Mouse (Mus musculus) Patski (cell line): ENCODE results near the gene Fam180a. TPM values are rescaled to one million over a fixed set of nuclear protein-coding genes. Genes with fewer than 3 reads are reported as not detected.
"Not testable (repeated sequence)": the region's sequence is repeated elsewhere in the genome, so short reads cannot be mapped to it uniquely, and the experiment has no call there.

Experiments
- ATAC-seq: fragments of 100-300 bp; one replicate; pipeline ENCODE4 v1.8.0; 2021
- CTCF ChIA-PET: fragments of 350-600 bp; sonication (Branson Sonifier 250); formaldehyde crosslinking; loops from one replicate; lab custom pipeline; 2022; ENCODE audit warnings: inconsistent platforms; lab: Charles Lee
- POLR2A ChIA-PET: fragments of 350-600 bp; sonication (Branson Sonifier 250); formaldehyde crosslinking; loops from one replicate; lab custom pipeline; 2022; ENCODE audit warnings: antibody characterized with exemption, inconsistent platforms; lab: Charles Lee
- DNase-seq: peaks from one replicate; pipeline ENCODE4 v3.0.0-alpha.2; 2011; ENCODE audit warnings: low read depth, low spot score
- H3K27me3 ChIP-seq: fragments of 371-371 bp; one replicate; pipeline ENCODE4 v1.5.1; 2021
- CTCF ChIP-seq: fragments of 100-300 bp; IDR thresholded peaks from one replicate; pipeline ENCODE4 v1.5.1; 2021
- in situ Hi-C: fragments of 300-500 bp; cut with MboI; formaldehyde crosslinking; loops from 3 replicates; pipeline ENCODE4 v1.11.1; 2018; ENCODE audit warnings: low pct_unique_long_range_greater_than_20kb, mixed read lengths
- polyA plus RNA-seq: library from polyadenylated mRNA; unstranded; gene quantifications from one replicate; pipeline ENCODE4 v1.2.3, GENCODE M21; 2021

Fam180a gene
- not detected for polyA plus RNA-seq

DNA sequence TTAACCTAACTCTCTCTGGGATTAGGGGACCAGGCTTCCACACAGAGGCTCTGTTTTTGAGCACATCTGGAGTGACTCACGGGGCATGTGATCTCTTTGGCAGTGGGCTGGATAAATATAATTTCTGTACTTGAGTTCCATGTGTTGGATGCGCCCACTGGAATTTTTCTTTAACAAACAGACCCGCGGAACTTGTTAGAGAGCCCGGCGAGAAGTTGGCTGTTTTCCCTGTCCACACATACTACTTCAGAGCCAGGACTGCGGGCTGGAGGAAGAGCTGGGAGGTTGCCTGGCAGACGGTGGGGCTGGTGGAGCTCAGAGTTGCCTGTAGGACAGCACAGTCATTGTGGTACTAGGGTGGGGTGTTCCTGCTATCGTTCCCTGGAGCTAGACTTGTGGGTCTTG is at the start of gene Fam180a:
Fam180a (minus strand) TSS at position 31 of the 405 bp plus-strand sequence.
- no peak for TF ChIP-seq CTCF
- POLR2A ChIA-PET, result no interaction called here
- CTCF ChIA-PET, result no interaction called here
- peaks cover 3% of the 10 kb centered on the region for H3K27me3 ChIP-seq
- DNase-seq (no peak), ATAC-seq (no peak)
- in situ Hi-C loops, result no loop called here

DNA sequence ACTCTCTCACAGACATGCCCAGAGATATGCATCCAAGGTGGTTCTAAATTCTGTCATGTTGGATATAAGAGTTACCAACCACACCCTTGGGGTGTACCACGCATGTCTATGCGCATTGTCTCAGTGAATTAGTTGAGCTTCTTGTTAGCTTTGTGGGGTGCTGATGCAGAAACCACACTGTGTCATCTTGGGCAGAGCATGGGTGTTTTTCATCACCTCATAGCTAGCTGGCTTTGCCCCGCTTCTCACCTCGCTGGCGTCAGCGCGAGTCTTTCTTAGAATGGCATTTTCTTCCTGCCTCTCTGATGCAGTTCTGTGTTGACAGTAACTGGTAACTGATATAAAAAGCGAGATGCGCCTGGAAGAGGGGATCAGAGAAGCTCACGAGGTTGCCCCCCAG is 48.1 kb upstream of the Fam180a start:
- ATAC-seq (no peak), DNase-seq (no peak)
- peaks cover 1% of the 10 kb centered on the region for H3K27me3 ChIP-seq
- CTCF ChIA-PET, result interaction anchor here (1.3 to 1.9 kb wide), 2 partner anchors 15 to 24 kb away, joined by 3 to 7 read pairs; no protein-coding TSS in a partner anchor
- in situ Hi-C loops, result loop anchor here (10.0 kb wide), 2 partner anchors 89 to 119 kb away; no protein-coding TSS in a partner anchor
- POLR2A ChIA-PET, result no interaction called here
- no peak for TF ChIP-seq CTCF

DNA sequence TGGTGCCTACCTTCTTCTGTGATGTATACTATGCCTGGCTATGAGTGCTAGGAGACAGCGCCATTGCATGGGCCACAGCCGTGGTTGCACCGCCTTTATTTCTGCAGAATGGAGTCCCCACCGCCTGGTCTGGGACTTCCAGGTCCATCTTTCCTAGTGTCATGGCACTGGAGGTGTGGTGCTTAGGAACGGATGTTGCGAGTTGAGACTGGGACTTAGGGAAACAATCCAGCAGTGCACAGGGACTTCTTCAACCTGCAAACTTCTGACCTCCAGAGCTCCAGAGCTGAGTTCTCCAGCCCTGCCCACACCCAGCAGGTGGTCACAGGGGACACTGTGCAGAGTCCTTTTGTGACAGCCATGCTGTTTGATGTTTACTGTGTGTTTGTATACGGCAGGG is 44.4 kb upstream of the Fam180a start:
- CTCF ChIA-PET, result no interaction called here
- peaks cover 7% of the 10 kb centered on the region for H3K27me3 ChIP-seq
- POLR2A ChIA-PET, result interaction anchor here (0.9 kb wide), 1 partner anchor 17 kb away, joined by 3 read pairs; no protein-coding TSS in a partner anchor
- in situ Hi-C loops, result loop anchor here (10.0 kb wide), 2 partner anchors 86 to 116 kb away; no protein-coding TSS in a partner anchor
- DNase-seq (no peak), ATAC-seq (no peak)
- TF ChIP-seq CTCF, result no peak

DNA sequence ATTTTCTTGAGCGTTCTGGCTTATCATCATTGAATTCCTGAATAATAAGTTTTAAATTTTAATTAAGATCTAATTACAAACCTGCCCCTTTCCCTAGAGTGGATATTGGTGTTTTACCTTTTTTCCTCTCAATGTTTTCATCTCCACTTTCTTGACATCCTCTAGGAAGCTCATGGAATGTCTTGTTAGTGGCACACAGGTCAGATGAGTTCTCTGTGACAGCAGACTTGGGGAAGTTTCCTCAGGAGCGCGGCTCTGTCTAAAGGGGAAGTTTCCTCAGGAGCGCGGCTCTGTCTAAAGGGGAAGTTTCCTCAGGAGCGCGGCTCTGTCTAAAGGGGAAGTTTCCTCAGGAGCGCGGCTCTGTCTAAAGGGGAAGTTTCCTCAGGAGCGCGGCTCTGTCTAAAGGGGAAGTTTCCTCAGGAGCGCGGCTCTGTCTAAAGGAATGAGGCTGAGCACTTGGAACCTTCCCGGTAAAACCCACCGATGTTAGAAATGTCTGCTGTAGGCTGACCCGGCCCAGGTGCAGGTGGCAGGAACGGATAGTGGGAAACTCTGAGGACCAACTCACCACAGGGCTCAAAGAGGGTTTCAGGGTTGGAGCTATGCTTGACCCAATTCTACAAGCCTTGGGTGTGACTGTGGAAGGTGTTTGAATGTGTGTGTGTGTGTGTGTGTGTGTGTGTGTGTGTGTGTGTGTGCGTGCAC is 43.8 kb upstream of the Fam180a start:
- POLR2A ChIA-PET, result interaction anchor here (0.6 to 0.9 kb wide), 2 partner anchors 17 to 108 kb away, joined by 3 read pairs; no protein-coding TSS in a partner anchor
- ATAC-seq, CTCF ChIA-PET, H3K27me3 ChIP-seq, DNase-seq: not testable (repeated sequence)
- in situ Hi-C loops, result loop anchor here (10.0 kb wide), 2 partner anchors 85 to 115 kb away; no protein-coding TSS in a partner anchor

DNA sequence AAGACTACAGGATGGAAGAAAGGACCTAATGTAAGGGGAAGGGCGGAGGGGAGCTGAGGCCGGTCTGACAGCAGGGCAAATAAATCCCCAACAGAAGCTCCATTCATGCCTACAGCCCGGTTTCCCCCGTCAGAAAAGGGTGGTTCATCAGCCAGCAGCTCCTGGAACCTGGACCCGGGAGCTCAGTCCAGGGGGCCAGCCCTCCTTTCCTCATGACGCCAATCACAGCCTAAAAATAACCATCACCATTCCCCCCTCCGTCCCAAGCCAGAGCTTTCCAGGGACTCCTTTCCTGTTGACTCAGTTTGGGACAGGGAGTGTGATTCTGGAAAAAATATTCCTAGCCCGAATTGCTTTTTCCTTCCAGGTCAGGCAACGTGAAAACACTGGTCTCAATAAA is 36.7 kb upstream of the Fam180a start:
- ATAC-seq, result no peak
- TF ChIP-seq CTCF, result no peak
- peaks cover 7% of the 10 kb centered on the region for H3K27me3 ChIP-seq
- ChIA-PET POLR2A (no interaction called here), CTCF (no interaction called here)
- no peak for DNase-seq
- in situ Hi-C loops, result no loop called here

DNA sequence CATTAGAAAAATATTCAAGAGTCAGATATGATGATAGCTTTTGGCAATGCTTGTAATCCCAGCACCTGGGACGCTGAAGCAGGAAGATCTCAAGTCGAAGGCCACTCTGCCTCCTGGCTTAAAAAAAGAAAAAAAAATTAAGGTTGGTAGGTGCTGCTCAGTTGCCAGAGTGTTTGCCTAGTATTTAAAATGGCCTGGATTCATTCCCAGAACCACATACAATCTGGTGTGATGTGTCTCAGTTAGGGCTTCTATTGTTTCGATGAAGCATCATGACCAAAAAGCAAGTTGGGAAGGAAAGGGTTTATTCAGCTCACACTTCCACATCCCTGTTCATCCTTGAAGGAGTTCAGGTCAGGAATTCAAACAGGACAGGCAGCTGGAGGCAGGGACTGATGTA is 29.4 kb upstream of the Fam180a start:
- in situ Hi-C loops, result no loop called here

DNA sequence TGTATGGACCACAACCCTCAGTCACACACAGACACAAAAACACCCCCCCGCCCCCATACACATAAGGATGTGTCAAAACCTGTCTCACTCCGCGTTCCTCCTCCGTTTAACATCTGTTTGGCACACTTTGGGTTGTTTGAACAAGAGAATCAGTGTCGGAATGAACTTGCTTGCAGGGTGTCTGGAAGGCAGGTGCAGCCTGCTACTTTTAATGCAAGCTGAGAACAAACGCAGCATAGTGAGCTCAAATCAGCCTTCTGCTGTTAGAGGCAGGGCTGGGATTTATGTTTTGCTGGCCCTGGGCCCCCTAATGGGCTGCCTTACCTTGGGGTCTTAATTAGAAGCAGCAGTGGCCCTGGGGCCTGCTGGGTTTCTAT is 28.7 kb upstream of the Fam180a start:
- DNase-seq, result no peak
- in situ Hi-C loops, result no loop called here
- POLR2A ChIA-PET, result no interaction called here
- TF ChIP-seq CTCF, result no peak
- no peak for ATAC-seq
- peaks cover 6% of the 10 kb centered on the region for H3K27me3 ChIP-seq
- CTCF ChIA-PET, result interaction anchor here (1.6 kb wide), 1 partner anchor 24 kb away, joined by 6 read pairs; no protein-coding TSS in a partner anchor

More for the DNA sequence above, 29.4 kb upstream of the Fam180a start:
- no peak for DNase-seq
- TF ChIP-seq CTCF, result no peak
- POLR2A ChIA-PET, result no interaction called here
- peaks cover 6% of the 10 kb centered on the region for H3K27me3 ChIP-seq
- CTCF ChIA-PET, result interaction anchor here (1.6 kb wide), 1 partner anchor 24 kb away, joined by 6 read pairs; no protein-coding TSS in a partner anchor
- ATAC-seq, result no peak

DNA sequence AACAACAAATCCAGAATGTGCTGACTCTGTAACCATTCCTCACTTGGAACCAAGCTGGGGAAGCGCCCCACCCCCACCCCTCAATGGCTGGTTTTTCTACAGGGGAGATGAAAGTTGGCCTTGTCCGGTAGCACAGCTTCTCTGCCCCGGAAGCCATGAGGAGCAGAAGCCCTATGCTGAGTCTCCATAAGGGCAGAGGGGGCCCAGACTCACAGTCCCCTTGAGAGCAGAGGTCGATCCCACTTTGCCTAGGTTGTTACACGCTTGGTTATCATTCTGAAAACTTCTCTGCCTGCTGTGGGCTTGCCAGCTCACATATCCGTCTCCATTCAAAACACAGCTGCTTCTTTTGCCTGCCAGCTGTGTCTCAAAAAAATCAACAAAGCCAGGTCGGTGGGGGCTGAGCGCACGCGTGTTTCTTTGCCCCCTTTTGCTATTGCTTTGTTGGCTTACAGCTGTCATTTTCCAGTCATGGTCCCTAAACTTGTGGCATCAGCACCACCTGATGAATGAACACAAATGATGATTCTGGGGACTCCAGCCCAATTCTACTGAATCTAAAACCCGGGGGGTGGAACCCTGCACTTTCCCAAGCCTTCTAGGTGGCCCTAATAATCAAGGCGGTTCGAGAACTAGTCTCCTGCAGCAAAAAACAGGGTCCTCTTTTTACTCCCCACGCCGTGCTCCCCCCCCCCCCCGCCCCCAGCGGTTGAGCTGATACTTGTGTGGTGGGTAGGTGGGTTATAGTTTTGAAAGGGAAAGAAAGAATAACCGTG is 28.1 kb upstream of the Fam180a start:
- no peak for DNase-seq
- ATAC-seq, result no peak
- TF ChIP-seq CTCF, result no peak
- ChIA-PET POLR2A (interaction anchor here (0.6 kb wide), 1 partner anchor 401 kb away, joined by 6 read pairs; no protein-coding TSS in a partner anchor), CTCF (no interaction called here)
- in situ Hi-C loops, result no loop called here
- peaks cover 6% of the 10 kb centered on the region for H3K27me3 ChIP-seq

DNA sequence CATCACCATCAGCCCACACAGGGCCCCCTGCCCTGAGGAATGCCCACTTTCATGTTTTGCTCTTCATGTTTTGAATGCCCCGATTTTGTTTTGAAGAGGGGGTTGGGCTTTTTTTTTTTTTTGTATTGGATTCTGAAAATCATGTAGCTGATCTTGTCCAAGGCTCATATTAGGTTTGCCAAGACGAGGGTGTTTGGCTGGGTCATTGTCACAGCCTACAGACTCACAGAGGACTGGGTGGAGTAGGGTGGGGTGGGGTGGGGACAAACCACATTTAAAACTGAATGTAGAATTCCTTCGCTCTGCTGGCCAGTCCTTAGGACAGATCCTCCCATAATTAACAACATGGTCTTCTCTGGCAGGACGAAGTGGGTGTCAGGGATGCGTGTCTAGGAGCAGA is 27.5 kb upstream of the Fam180a start:
- ChIA-PET CTCF (interaction anchor here (2.0 kb wide), 1 partner anchor 19 kb away, joined by 7 read pairs; no protein-coding TSS in a partner anchor), POLR2A (interaction anchor here (0.6 kb wide), 2 partner anchors 17 to 400 kb away, joined by 3 to 6 read pairs; no protein-coding TSS in a partner anchor)
- in situ Hi-C loops, result no loop called here
- peaks cover 6% of the 10 kb centered on the region for H3K27me3 ChIP-seq
- no peak for ATAC-seq
- TF ChIP-seq CTCF, result no peak
- no peak for DNase-seq

DNA sequence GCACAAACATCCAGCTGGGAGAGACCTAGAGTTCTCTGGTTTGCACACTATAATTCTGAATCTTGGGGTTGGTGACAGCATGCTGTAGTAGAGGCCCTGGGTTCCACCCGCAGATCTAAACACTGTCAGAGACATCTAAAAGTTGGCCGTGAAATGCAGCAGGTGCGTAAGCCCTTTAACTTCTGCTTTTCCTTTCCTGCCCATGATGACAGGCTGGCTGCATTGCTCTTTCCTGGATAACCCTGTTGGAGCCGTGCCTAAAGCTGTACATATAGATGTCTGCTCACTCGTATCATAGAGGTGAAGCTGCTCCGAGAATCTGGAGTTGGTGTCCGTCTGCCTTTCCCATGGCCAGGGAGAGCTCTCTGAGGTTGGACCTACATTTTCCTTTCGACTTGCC is 26.9 kb upstream of the Fam180a start:
- ATAC-seq, result no peak
- POLR2A ChIA-PET, result interaction anchor here (0.6 kb wide), 1 partner anchor 18 kb away, joined by 3 read pairs; no protein-coding TSS in a partner anchor
- in situ Hi-C loops, result no loop called here

More for the DNA sequence above, 26.9 kb upstream of the Fam180a start:
- no peak for TF ChIP-seq CTCF
- CTCF ChIA-PET, result interaction anchor here (2.0 kb wide), 1 partner anchor 18 kb away, joined by 7 read pairs; no protein-coding TSS in a partner anchor
- peaks cover 6% of the 10 kb centered on the region for H3K27me3 ChIP-seq
- no peak for DNase-seq
